Mouse (Mus musculus) midbrain, embryonic 16.5 days (tissue): Measurements from ENCODE around the gene Nr2f2. TPM values are rescaled to one million over a fixed set of nuclear protein-coding genes. Genes with fewer than 3 reads are reported as not detected.

ENCODE experiments used
- ATAC-seq: fragments of 200-750 bp; cut with Nextera tagmentation; 2 replicates; pipeline ENCODE4 v1.8.0; 2017; ENCODE audit warnings: moderate TSS enrichment
- H3K27ac ChIP-seq: fragments of 300-500 bp; sonication (generic); 2 replicates; pipeline ENCODE4 v1.5.1; 2014; ENCODE audit warnings: mild to moderate bottlenecking, low read length, mixed read lengths
- H3K27me3 ChIP-seq: fragments of 300-500 bp; sonication (generic); 2 replicates; pipeline ENCODE4 v1.6.1; 2014; ENCODE audit warnings: low read depth, low read length, mixed read lengths; ENCODE audit not compliant: control insufficient read depth, insufficient read depth
- H3K36me3 ChIP-seq: fragments of 300-500 bp; sonication (generic); 2 replicates; pipeline ENCODE4 v1.6.1; 2014; ENCODE audit warnings: mild to moderate bottlenecking, low read length, moderate library complexity, mixed read lengths; ENCODE audit not compliant: control insufficient read depth, insufficient read depth
- H3K4me1 ChIP-seq: fragments of 300-500 bp; sonication (generic); 2 replicates; pipeline ENCODE4 v1.6.1; 2014; ENCODE audit warnings: mild to moderate bottlenecking, low read length, mixed read lengths; ENCODE audit not compliant: control insufficient read depth, insufficient read depth
- H3K4me2 ChIP-seq: fragments of 300-500 bp; sonication (generic); 2 replicates; pipeline ENCODE4 v1.6.1; 2014; ENCODE audit warnings: mild to moderate bottlenecking, low read length, mixed read lengths
- H3K4me3 ChIP-seq: fragments of 300-500 bp; sonication (generic); 2 replicates; pipeline ENCODE4 v1.5.1; 2014; ENCODE audit warnings: low read depth, mild to moderate bottlenecking, low read length, moderate library complexity, mixed read lengths
- H3K9ac ChIP-seq: fragments of 300-500 bp; sonication (generic); 2 replicates; pipeline ENCODE4 v1.6.1; 2014; ENCODE audit warnings: low read depth, low read length, mixed read lengths
- H3K9me3 ChIP-seq: fragments of 300-500 bp; sonication (generic); replicated peaks from 2 replicates; pipeline ENCODE4 v1.6.1; 2014; ENCODE audit warnings: mild to moderate bottlenecking, low read length, mixed read lengths; ENCODE audit not compliant: control insufficient read depth, poor library complexity, severe bottlenecking
- WGBS: fragments of 180-500 bp; shearing (Covaris S2); extraction: QIAGEN DNeasy Blood & Tissue Kit; methylation state at CpG from one replicate; pipeline ENCODE4 v1.1.7; 2014; 5-methylcytosine and 5-hydroxymethylcytosine counted together
- polyA plus RNA-seq: library from polyadenylated mRNA; unstranded; fragments of >200 nt; fragmentation: Nextera tagmentation; extraction: Ambion mirVana; gene quantifications from 2 replicates; pipeline ENCODE4 v1.2.1, GENCODE M21; 2015

Gene Nr2f2
- 78.0 and 102 TPM in 2 replicates for polyA plus RNA-seq

DNA sequence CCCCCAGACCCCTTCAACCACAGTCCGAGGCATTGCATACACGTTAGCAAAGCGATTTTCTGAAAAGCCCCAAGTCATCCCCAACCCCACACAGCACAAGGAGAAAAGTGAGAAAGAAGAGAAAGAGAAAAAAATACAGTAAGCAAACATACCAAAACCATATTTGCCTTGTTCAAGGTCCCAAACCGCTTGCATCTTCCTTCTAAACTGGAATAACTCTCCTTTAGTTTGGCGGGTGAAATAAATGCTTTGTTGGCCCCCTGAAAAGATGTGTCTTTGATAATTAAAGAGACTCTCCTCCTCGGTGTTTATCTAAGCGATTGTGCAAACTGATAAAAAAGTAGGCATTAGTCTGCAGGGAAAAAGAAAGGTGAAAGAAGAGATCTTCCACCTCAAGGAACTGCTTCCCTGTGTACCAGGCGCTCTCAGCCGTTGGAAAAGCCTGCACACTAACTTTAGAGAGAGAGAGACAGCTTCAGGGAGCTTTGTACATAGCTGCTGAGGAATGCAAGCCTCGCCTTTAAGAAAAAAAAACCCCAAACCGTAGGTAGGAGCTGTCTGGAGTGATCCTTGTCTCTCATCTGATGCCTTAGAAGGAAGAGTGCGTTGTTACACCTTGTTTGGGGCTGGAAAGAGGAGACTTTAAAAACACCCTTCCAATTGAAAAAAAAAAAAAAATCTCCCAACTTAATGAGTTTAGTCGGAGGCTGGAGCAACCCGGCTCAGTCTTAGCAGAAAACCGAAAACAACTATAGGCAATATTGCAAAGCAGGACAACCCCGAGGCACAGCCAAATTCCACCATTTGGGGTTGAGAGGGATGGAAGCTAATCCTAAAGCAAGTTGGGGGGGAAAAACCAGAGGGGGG lies at the start of gene Nr2f2:
Gene Nr2f2, minus strand, starts transcription at position 795 of the 867 bp plus-strand sequence.
- peak within 1 kb of the TSS; percentile 54 for H3K4me2 ChIP-seq
- peaks cover 6% of the 10 kb centered on the region; the same call in 1 of the 2 replicates for H3K4me1 ChIP-seq
- no peaks in the 10 kb centered on the region for H3K9me3 ChIP-seq
- H3K27me3 ChIP-seq, result peaks cover 31% of the 10 kb centered on the region
- WGBS, result 3% methylated on average over 16 of the region's 16 CpGs
- peak within 1 kb of the TSS; percentile 56 for H3K9ac ChIP-seq
- H3K36me3 ChIP-seq, result no peaks in the 10 kb centered on the region
- peak within 1 kb of the TSS; percentile 86 for H3K27ac ChIP-seq
- peak within 1 kb of the TSS; percentile 37 for H3K4me3 ChIP-seq
- ATAC-seq, result no peak

DNA sequence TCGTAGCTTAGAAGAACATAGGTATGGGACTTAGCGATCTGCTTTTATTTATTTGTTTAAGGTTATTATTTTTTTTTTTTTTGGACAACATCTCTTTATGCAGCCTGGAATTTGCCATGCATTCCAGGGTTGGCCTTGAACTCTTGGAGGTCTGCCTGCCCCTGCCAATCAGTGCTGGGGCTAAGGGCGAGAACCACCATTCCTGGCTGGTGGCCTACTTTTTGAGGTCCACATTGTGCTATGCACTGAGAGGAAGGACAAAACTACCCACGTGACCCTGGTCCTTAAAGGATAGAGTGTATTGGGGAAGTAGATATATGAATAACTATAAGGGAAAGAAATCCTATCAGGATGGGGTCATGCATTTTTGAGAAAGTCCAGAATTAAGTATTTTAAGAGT lies 47.9 kb upstream of the Nr2f2 start:
- Histone ChIP-seq H3K27me3 (no peaks in the 10 kb centered on the region), H3K27ac (no peak overlapping the region), H3K4me1 (no peaks in the 10 kb centered on the region), H3K9ac (no peak overlapping the region), H3K9me3 (no peaks in the 10 kb centered on the region), H3K36me3 (no peaks in the 10 kb centered on the region), H3K4me3 (no peak overlapping the region), H3K4me2 (no peak overlapping the region)
- no peak for ATAC-seq
- 91% methylated on average over 4 of the region's 4 CpGs for WGBS

DNA sequence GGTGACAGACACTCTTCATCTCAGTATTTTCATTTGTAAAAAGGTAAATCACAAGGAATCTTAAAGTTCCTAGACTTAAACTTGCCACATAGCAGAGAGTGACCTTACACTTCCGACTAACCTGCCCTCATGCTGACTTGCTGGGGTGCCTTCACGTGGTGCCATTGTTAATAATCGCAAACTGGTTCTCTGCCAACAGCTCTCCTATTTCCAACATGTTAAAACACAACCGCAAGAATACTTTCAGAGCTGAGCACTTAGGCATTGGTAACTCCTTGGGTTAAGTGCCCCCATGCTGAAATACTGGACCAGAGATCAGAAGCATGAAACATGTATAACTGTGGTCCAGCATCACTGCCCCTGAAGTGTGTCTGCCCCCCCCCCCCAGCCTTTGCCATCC lies 47.1 kb upstream of the Nr2f2 start:
- H3K4me3 ChIP-seq, result no peak overlapping the region
- no peaks in the 10 kb centered on the region for H3K9me3 ChIP-seq
- 83% methylated on average over 4 of the region's 4 CpGs for WGBS
- ATAC-seq, result no peak
- no peak overlapping the region for H3K9ac ChIP-seq
- no peaks in the 10 kb centered on the region for H3K36me3 ChIP-seq
- no peak overlapping the region for H3K4me2 ChIP-seq
- H3K4me1 ChIP-seq, result no peaks in the 10 kb centered on the region
- H3K27me3 ChIP-seq, result no peaks in the 10 kb centered on the region
- no peak overlapping the region for H3K27ac ChIP-seq

DNA sequence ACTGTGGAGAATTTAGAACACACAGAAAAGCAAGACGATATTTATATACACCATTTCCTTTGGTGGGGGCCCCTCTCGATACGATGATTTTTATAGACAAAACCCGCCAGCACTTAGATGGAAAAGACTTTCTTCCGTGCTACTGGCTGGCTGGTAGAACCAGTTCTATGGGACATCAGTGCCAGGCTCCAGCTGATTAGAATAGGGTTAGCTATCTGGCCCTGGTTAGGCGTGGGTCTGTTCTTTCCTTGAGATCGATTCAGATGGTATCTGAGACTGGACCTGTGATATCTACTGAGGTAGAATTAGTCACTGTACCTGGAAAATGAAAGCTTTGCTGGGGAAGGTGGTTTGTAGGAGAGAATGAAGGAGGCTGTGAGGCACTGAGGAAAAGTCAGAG lies 46.4 kb upstream of the Nr2f2 start:
- no peak overlapping the region for H3K4me3 ChIP-seq
- 93% methylated on average over 7 of the region's 7 CpGs for WGBS
- no peaks in the 10 kb centered on the region for H3K27me3 ChIP-seq
- no peaks in the 10 kb centered on the region for H3K9me3 ChIP-seq
- ATAC-seq, result no peak
- no peaks in the 10 kb centered on the region for H3K4me1 ChIP-seq
- H3K4me2 ChIP-seq, result no peak overlapping the region
- no peaks in the 10 kb centered on the region for H3K36me3 ChIP-seq
- no peak overlapping the region for H3K9ac ChIP-seq
- no peak overlapping the region for H3K27ac ChIP-seq

DNA sequence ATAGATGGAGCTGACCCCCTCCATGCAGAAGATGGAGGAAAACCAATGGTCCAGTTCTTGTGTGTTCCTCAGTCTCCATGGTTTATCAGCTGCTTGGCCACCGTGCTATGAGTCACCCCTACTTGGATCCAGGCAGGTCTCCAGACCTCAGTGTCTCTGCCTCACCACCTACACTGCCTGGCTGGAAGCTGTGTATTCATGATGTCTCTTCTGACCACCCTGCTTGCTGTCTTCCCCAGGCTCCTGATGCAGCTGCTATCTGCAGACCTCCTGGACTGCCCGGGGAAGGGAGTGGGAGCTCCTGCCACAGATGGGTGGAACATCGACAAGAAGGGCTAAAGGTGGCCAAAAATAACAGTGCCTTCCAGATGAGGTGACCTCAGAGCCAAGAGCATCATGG lies 43.8 kb upstream of the Nr2f2 start:
- no peak overlapping the region for H3K9ac ChIP-seq
- no peaks in the 10 kb centered on the region for H3K9me3 ChIP-seq
- H3K4me3 ChIP-seq, result no peak overlapping the region
- WGBS, result 95% methylated on average over 3 of the region's 3 CpGs
- H3K4me2 ChIP-seq, result no peak overlapping the region
- H3K27me3 ChIP-seq, result no peaks in the 10 kb centered on the region
- no peaks in the 10 kb centered on the region for H3K4me1 ChIP-seq
- H3K36me3 ChIP-seq, result no peaks in the 10 kb centered on the region
- H3K27ac ChIP-seq, result no peak overlapping the region
- no peak for ATAC-seq

DNA sequence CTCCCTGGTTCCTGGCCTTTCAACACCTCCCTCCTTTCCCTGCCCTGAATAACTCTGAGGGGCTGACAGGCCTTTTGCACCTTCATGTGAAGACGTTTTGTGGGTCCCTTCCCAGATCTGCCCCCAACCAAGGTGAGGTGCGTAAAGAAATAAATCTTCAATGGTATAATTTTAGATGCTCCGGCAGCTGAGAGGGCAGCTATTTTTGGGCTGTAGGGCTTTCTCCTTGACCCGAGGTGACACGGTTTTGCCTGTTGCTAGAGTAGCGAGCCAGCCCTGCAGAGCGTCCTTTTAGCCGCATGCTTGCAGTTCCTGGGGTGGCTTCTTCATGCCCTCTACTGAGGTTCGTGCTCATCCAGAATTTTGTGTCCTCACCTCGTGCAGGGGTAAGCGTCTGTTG lies 43.4 kb upstream of the Nr2f2 start:
- no peak overlapping the region for H3K4me3 ChIP-seq
- no peaks in the 10 kb centered on the region for H3K4me1 ChIP-seq
- H3K36me3 ChIP-seq, result no peaks in the 10 kb centered on the region
- ATAC-seq, result no peak
- H3K9ac ChIP-seq, result no peak overlapping the region
- H3K9me3 ChIP-seq, result no peaks in the 10 kb centered on the region
- H3K27me3 ChIP-seq, result no peaks in the 10 kb centered on the region
- 88% methylated on average over 11 of the region's 11 CpGs for WGBS
- H3K4me2 ChIP-seq, result no peak overlapping the region
- H3K27ac ChIP-seq, result no peak overlapping the region

DNA sequence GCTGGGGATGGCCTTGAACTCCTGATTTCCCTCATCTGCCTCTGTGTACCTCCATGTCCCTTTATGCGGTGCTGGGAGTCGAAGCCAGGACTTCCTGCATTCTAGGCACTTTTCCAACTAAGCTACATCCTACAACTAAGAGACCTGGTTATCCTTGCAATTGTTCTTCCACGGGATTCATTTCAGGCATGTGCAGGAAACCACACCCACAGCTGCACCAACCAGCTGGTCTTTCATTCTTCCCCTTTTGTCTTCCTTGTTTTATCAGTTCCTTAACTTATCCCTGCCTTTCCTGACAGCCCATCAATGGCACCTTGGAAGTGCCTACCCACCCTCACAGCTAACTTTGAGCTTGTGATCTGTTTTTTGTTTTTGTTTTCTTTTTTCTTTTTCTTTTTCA lies 42.3 kb upstream of the Nr2f2 start:
- H3K4me2 ChIP-seq, result no peak overlapping the region
- no peak overlapping the region for H3K27ac ChIP-seq
- ATAC-seq, result no peak
- no peaks in the 10 kb centered on the region for H3K9me3 ChIP-seq
- 81% methylated on average over 3 of the region's 3 CpGs for WGBS
- H3K36me3 ChIP-seq, result no peaks in the 10 kb centered on the region
- H3K9ac ChIP-seq, result no peak overlapping the region
- no peaks in the 10 kb centered on the region for H3K27me3 ChIP-seq
- no peak overlapping the region for H3K4me3 ChIP-seq
- no peaks in the 10 kb centered on the region for H3K4me1 ChIP-seq

DNA sequence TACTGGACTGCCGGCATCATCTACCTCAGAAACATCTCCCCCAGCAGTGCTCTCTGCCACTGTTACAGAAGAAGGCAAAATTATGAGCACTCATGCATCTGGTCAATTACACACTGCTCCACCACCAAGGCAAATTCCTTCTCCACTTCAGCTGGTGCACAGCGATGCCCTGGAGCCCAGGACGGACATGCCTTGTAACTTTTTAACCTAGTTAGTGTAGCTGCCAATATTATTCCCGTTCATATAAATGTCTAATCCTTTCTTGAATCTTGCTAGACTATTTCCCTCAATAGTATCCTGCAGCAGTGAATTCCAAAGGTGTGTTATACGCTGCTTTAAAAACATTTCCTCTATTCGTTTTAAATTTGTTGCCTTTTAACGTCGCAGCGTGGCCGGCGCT lies 40.6 kb upstream of the Nr2f2 start:
- Histone ChIP-seq H3K9me3 (no peaks in the 10 kb centered on the region), H3K36me3 (no peaks in the 10 kb centered on the region), H3K4me1 (no peaks in the 10 kb centered on the region), H3K27me3 (no peaks in the 10 kb centered on the region), H3K4me3 (no peak overlapping the region), H3K9ac (no peak overlapping the region), H3K4me2 (no peak overlapping the region), H3K27ac (no peak overlapping the region)
- no peak for ATAC-seq
- WGBS, result 91% methylated on average over 11 of the region's 11 CpGs

DNA sequence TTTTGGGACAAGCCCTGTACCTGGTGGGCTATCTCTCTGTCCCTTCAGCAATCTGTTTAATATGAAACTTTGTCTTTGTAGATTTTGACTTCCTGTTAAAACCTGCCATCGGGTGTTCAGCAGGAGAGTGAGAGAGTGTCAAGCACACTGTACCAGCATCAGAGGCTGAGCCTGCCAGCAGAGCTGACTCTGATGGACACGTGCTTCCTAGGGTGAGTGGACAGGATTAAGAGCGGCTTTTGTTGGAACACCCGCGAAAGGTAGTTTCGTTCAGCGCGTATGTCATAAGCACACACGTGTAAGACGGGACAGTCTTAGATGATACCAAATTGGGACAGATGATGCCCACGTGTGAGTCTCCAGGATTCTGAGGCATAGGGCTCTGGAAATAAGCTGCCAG lies 40.0 kb upstream of the Nr2f2 start:
- H3K4me3 ChIP-seq, result no peak overlapping the region
- H3K9me3 ChIP-seq, result no peaks in the 10 kb centered on the region
- WGBS, result 84% methylated on average over 11 of the region's 11 CpGs
- no peak for ATAC-seq
- H3K27ac ChIP-seq, result no peak overlapping the region
- H3K27me3 ChIP-seq, result no peaks in the 10 kb centered on the region
- H3K4me2 ChIP-seq, result no peak overlapping the region
- H3K9ac ChIP-seq, result no peak overlapping the region
- H3K4me1 ChIP-seq, result no peaks in the 10 kb centered on the region
- H3K36me3 ChIP-seq, result no peaks in the 10 kb centered on the region
